Mouse (Mus musculus): ENCODE data around the gene Smc4. TPM values are rescaled to one million over a fixed set of nuclear protein-coding genes. Genes with fewer than 3 reads are reported as not detected.

The Smc4 gene
- polyA plus RNA-seq, 1 experiment from 2014 or later: 121 TPM

DNA sequence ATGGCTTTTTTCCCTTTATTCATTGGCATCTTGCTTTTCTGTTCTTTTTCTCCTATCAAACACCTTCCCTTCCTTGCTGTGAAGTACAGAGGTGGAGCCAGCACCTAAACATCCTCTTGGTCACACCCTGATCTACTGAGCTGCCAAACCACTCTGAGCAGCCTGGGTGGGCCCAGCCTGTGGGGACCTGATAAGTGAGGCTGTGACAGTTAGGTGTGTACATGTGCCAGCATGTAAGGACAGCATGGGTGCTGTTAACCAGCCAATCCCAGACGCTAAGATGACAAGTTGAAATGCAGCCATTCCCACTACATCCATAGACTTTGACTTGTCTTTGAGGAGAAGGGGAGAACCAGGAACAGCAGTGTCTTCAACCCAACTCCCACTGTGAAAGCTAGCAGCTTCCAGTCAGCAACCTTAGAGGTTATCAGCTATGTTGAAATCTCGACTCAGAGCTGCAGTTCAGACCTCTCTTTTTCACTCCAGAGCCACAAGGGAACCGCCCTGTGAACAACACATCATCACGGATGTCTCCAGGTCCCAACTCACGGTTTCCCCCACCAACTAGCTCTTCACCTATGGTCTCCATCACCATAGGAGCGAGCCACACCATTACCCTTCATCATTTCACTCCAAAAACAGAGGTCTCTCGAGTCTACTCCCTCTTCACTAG lies 50.4 kb downstream of the Smc4 start:
- Histone ChIP-seq H3K27ac (ENCODE audit: low read length) (no peak overlapping the region), H3K9ac (ENCODE audit: low read depth, low read length) (no peak overlapping the region), H3K4me1 (ENCODE audit: control insufficient read depth, insufficient read depth, low read length) (no peaks in the 10 kb centered on the region), H3K4me2 (ENCODE audit: low read depth, low read length) (no peak overlapping the region), H3K36me3 (ENCODE audit: control insufficient read depth, insufficient read depth, low read length) (no peaks in the 10 kb centered on the region), H3K27me3 (replicated peaks; ENCODE audit: control insufficient read depth, insufficient read depth, low read length) (no peaks in the 10 kb centered on the region), H3K4me3 (ENCODE audit: low read length) (no peak overlapping the region), H3K9me3 (ENCODE audit: control insufficient read depth, low read length) (no peaks in the 10 kb centered on the region)
- WGBS: 81% methylated on average over 7 of the region's 7 CpGs
- ATAC-seq: peak; percentile 93

DNA sequence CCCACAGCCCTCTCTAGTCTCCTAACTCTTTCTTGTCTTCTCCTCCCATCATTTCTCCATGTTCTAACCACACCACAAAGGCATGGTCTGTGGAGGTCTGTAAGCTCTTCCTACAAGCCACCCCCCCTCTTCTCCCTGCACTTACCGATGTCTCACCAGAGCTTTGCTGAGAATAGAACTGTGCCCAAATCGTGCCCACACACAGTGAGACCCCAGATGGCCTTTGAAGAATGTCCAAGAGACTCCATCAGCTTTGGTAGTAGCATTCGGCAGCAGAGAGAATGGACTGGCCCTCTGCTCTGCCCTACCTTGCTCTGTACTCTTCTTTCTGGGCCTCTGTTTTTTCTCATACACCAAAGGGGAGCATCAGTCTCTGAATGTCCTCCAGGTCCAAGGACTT lies 51.3 kb downstream of the Smc4 start:
- H3K9ac ChIP-seq (ENCODE audit: low read depth, low read length): no peak overlapping the region
- no peaks in the 10 kb centered on the region for H3K4me1 ChIP-seq (ENCODE audit: control insufficient read depth, insufficient read depth, low read length)
- H3K36me3 ChIP-seq (ENCODE audit: control insufficient read depth, insufficient read depth, low read length): no peaks in the 10 kb centered on the region
- no peak overlapping the region for H3K4me3 ChIP-seq (ENCODE audit: low read length)
- WGBS: 94% methylated on average over 3 of the region's 3 CpGs
- no peak overlapping the region for H3K27ac ChIP-seq (ENCODE audit: low read length)
- H3K27me3 ChIP-seq (replicated peaks; ENCODE audit: control insufficient read depth, insufficient read depth, low read length): no peaks in the 10 kb centered on the region
- H3K4me2 ChIP-seq (ENCODE audit: low read depth, low read length): no peak overlapping the region
- no peak for ATAC-seq
- no peaks in the 10 kb centered on the region for H3K9me3 ChIP-seq (ENCODE audit: control insufficient read depth, low read length)

DNA sequence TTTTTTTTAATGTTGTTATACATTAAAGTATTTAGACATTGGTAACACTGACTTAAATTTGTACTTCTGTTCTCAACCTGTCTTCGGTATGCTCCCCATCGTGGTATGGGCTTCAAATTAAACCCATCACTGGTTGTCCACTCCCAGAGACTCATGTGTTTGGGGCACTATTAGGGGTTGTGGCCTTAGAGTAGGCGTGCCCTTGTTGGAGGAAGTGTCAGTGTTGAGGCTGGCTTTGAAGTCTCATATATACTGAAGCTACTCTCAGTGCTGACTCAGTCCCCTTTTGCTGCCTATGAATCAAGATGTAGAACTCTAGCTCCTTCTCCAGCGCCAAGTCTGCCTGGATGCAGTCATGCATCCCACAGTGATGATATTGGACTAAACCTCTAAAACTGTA lies 56.1 kb downstream of the Smc4 start:
- 94% methylated on average over 4 of the region's 4 CpGs for WGBS
- no peak overlapping the region for H3K27ac ChIP-seq (ENCODE audit: low read length)

DNA sequence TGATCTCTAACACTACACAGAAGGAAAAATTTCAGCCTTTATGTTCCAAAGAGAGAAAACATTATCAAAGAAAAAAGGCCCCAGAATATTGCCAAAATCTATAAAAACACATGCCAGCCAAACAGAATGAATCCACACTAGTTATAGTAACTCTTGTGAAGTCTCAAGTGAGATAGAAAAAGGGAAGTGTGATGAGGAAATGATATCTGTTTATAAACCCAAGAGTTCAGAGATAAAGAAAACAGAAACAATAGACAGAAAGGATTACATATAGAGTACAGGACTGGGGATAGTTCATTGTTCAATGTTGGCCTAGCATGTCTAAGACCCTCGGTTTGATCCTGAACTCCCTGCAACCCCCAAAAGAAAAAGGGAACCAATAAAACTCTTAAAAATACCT lies 58.2 kb downstream of the Smc4 start:
- H3K4me1 ChIP-seq (ENCODE audit: control insufficient read depth, insufficient read depth, low read length): no peaks in the 10 kb centered on the region
- no peaks in the 10 kb centered on the region for H3K36me3 ChIP-seq (ENCODE audit: control insufficient read depth, insufficient read depth, low read length)
- no peak for ATAC-seq
- no peak overlapping the region for H3K4me3 ChIP-seq (ENCODE audit: low read length)
- 100% methylated on average over 1 of the region's 1 CpGs for WGBS
- H3K27ac ChIP-seq (ENCODE audit: low read length): no peak overlapping the region
- H3K27me3 ChIP-seq (replicated peaks; ENCODE audit: control insufficient read depth, insufficient read depth, low read length): no peaks in the 10 kb centered on the region
- no peak overlapping the region for H3K4me2 ChIP-seq (ENCODE audit: low read depth, low read length)
- no peaks in the 10 kb centered on the region for H3K9me3 ChIP-seq (ENCODE audit: control insufficient read depth, low read length)
- no peak overlapping the region for H3K9ac ChIP-seq (ENCODE audit: low read depth, low read length)

More for the DNA sequence above, 56.1 kb downstream of the Smc4 start:
- Histone ChIP-seq H3K9ac (ENCODE audit: low read depth, low read length) (no peak overlapping the region), H3K27me3 (replicated peaks; ENCODE audit: control insufficient read depth, insufficient read depth, low read length) (no peaks in the 10 kb centered on the region), H3K9me3 (ENCODE audit: control insufficient read depth, low read length) (no peaks in the 10 kb centered on the region), H3K4me3 (ENCODE audit: low read length) (no peak overlapping the region), H3K4me1 (ENCODE audit: control insufficient read depth, insufficient read depth, low read length) (no peaks in the 10 kb centered on the region), H3K4me2 (ENCODE audit: low read depth, low read length) (no peak overlapping the region), H3K36me3 (ENCODE audit: control insufficient read depth, insufficient read depth, low read length) (no peaks in the 10 kb centered on the region)
- ATAC-seq: no peak

DNA sequence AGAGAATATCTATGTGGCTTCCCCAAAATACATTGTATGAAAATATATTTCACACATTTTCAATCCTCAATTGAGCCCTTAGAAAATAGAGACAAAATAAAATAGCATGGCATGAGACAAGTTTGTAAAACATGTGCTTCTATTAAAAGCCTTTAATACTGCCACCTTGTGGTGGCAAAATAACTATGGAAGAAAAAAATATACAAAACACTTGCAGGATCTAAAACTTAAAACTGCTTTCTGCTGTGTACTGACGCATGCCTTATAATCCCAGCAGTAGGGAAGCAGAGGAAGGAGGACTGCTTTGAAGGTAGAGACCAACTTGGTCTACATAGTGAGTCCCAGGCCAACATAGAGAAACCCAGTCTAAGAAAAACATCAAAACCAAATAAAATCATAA lies 59.5 kb downstream of the Smc4 start:
- ATAC-seq: no peak
- 36% methylated on average over 1 of the region's 1 CpGs for WGBS

More for the DNA sequence above, 59.5 kb downstream of the Smc4 start:
- Histone ChIP-seq H3K9ac (ENCODE audit: low read depth, low read length) (no peak overlapping the region), H3K4me2 (ENCODE audit: low read depth, low read length) (no peak overlapping the region), H3K27me3 (replicated peaks; ENCODE audit: control insufficient read depth, insufficient read depth, low read length) (no peaks in the 10 kb centered on the region), H3K4me3 (ENCODE audit: low read length) (no peak overlapping the region), H3K27ac (ENCODE audit: low read length) (no peak overlapping the region), H3K9me3 (ENCODE audit: control insufficient read depth, low read length) (no peaks in the 10 kb centered on the region), H3K4me1 (ENCODE audit: control insufficient read depth, insufficient read depth, low read length) (no peaks in the 10 kb centered on the region), H3K36me3 (ENCODE audit: control insufficient read depth, insufficient read depth, low read length) (no peaks in the 10 kb centered on the region)

MicroRNAs encoded within 50 kb of the gene (microRNA counts, 519-probe panel; counts per million panel counts)
- 3,926 counts per million, percentile 95 among the panel's probes with 10 or more counts for microRNA mmu-miR-15b

Small RNAs within 50 kb of the gene (microRNA-seq; reads per million reads assigned to microRNA genes)
- gene Mir15b: 951 reads per million, percentile 74 among the genes with 10 or more reads in this experiment
- 309 reads per million, percentile 62 among the genes with 10 or more reads in this experiment for gene Mir16-2

Other genes with a start within 250 kb of the Smc4 start
- gene 1110032F04Rik, start 135.2 kb upstream of the Smc4 start, polyA plus RNA-seq (2015; fragmentation: Nextera tagmentation; extraction: Ambion mirVana): 0.43 and 0.66 TPM in 2 replicates
- 7.4 and 8.6 TPM in 2 replicates for gene Ift80, start 168 bp upstream of the Smc4 start, polyA plus RNA-seq (2015; fragmentation: Nextera tagmentation; extraction: Ambion mirVana)
- gene Trim59, start 40.0 kb downstream of the Smc4 start, polyA plus RNA-seq (2015; fragmentation: Nextera tagmentation; extraction: Ambion mirVana): 55.0 and 56.6 TPM in 2 replicates
- gene Kpna4, start 122.4 kb downstream of the Smc4 start, polyA plus RNA-seq (2015; fragmentation: Nextera tagmentation; extraction: Ambion mirVana): 18.9 and 19.1 TPM in 2 replicates
- gene Arl14, start 217.7 kb downstream of the Smc4 start, polyA plus RNA-seq (2015; fragmentation: Nextera tagmentation; extraction: Ambion mirVana): 1.4 and 1.6 TPM in 2 replicates